Mouse (Mus musculus) embryonic facial prominence, embryonic 10.5 days (tissue): ENCODE data around the gene 1810010D01Rik. TPM values are rescaled to one million over a fixed set of nuclear protein-coding genes. Genes with fewer than 3 reads are reported as not detected.

ENCODE experiments used
- DNase-seq: peaks from one replicate; pipeline ENCODE4 v3.0.0-alpha.2; 2017; ENCODE audit warnings: low spot score
- H3K27ac ChIP-seq: fragments of 300-500 bp; sonication (generic); replicated peaks from 2 replicates; pipeline ENCODE4 v1.5.1; 2016; ENCODE audit warnings: mild to moderate bottlenecking
- H3K27me3 ChIP-seq: fragments of 300-500 bp; sonication (generic); replicated peaks from 2 replicates; pipeline ENCODE4 v1.6.1; 2016; ENCODE audit warnings: low read depth, mild to moderate bottlenecking; ENCODE audit not compliant: poor library complexity, severe bottlenecking
- H3K36me3 ChIP-seq: fragments of 300-500 bp; sonication (generic); replicated peaks from 2 replicates; pipeline ENCODE4 v1.6.1; 2016; ENCODE audit warnings: mild to moderate bottlenecking, moderate library complexity
- H3K4me1 ChIP-seq: fragments of 300-500 bp; sonication (generic); 2 replicates; pipeline ENCODE4 v1.6.1; 2016
- H3K4me3 ChIP-seq: fragments of 300-500 bp; sonication (generic); 2 replicates; pipeline ENCODE4 v1.5.1; 2016; ENCODE audit warnings: mild to moderate bottlenecking, moderate library complexity
- H3K9me3 ChIP-seq: fragments of 300-500 bp; sonication (generic); 2 replicates; pipeline ENCODE4 v1.6.1; 2016; ENCODE audit warnings: mild to moderate bottlenecking
- WGBS: fragments of 180-500 bp; shearing (Covaris S2); methylation state at CpG from one replicate; pipeline ENCODE4 v1.1.7; 2016; 5-methylcytosine and 5-hydroxymethylcytosine counted together
- polyA plus RNA-seq: library from polyadenylated mRNA; unstranded; fragments of >200 nt; fragmentation: Nextera tagmentation; extraction: Ambion mirVana; gene quantifications from 2 replicates; pipeline ENCODE4 v1.2.1, GENCODE M21; 2016

1810010D01Rik gene
- polyA plus RNA-seq, 1 experiment from 2014 or later, result not detected

- 88% methylated on average over 10 of the region's 10 CpGs for WGBS
- Histone ChIP-seq H3K4me3 (no peak overlapping the region), H3K27me3 (no peaks in the 10 kb centered on the region; the same call in 1 of the 2 replicates), H3K36me3 (no peaks in the 10 kb centered on the region), H3K9me3 (no peaks in the 10 kb centered on the region), H3K27ac (no peak overlapping the region), H3K4me1 (peaks cover 13% of the 10 kb centered on the region)
- no peak for DNase-seq
These were observed 27.2 kb upstream of the 1810010D01Rik start for GRCm38 (mm10) chr7:145234841-145235790.

DNA sequence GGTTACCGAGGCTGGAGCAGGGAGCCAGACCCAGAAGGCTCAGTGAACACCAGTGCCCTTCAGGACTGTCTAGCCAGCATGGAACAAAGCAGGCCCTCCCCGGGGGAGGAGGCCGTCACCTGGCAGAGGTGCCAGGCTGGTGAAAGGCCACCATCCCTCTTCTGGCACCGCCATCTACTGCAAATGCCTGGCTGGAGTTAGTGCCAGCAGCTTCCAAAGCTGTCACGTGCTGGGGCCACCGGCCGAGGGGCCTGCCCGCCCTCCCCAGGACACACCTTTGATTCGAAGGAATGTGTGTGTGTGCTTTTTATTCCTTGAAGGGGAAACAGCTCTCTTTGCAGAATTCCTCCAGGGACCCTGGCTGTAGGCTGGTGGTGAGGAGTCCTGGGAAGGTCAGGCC, 23.7 kb upstream of the 1810010D01Rik start:
- no peaks in the 10 kb centered on the region for H3K9me3 ChIP-seq
- H3K36me3 ChIP-seq, result no peaks in the 10 kb centered on the region
- no peak overlapping the region for H3K4me3 ChIP-seq
- H3K4me1 ChIP-seq, result peaks cover 6% of the 10 kb centered on the region
- H3K27ac ChIP-seq, result no peak overlapping the region
- no peaks in the 10 kb centered on the region; the same call in 1 of the 2 replicates for H3K27me3 ChIP-seq
- DNase-seq, result no peak
- WGBS, result 79% methylated on average over 9 of the region's 9 CpGs

DNA sequence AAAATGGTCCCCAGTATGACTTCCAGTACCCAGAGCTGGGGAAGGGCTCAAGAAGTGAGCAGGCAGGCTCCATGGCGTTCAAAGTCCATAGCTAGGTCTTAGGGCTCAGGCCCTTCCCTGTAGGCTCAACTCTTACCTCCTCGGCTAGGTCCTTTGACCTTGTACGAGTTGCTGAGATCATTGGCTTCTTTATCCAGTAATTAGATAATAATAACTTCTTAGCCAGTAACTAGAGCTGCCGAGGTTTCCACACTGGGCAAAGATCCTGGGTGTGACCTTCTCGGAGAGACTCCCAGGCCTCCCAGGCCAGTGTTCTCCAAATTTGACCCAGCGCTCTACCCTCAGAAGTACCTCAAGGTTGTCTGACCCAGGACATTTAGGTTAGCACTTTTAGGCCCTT, 18.7 kb upstream of the 1810010D01Rik start:
- no peaks in the 10 kb centered on the region; the same call in 1 of the 2 replicates for H3K27me3 ChIP-seq
- no peaks in the 10 kb centered on the region for H3K9me3 ChIP-seq
- DNase-seq, result no peak
- H3K4me3 ChIP-seq, result no peak overlapping the region
- no peaks in the 10 kb centered on the region for H3K36me3 ChIP-seq
- H3K4me1 ChIP-seq, result peaks cover 18% of the 10 kb centered on the region
- no peak overlapping the region for H3K27ac ChIP-seq
- WGBS, result 85% methylated on average over 6 of the region's 6 CpGs

GRCm38 (mm10) chr7:145225626-145226025, 17.7 kb upstream of the 1810010D01Rik start:
- DNase-seq, result no peak
- Histone ChIP-seq H3K36me3 (no peaks in the 10 kb centered on the region), H3K4me1 (peaks cover 21% of the 10 kb centered on the region), H3K9me3 (no peaks in the 10 kb centered on the region; the same call in 1 of the 2 replicates), H3K4me3 (no peak overlapping the region), H3K27me3 (no peaks in the 10 kb centered on the region; the same call in 1 of the 2 replicates), H3K27ac (no peak overlapping the region)
- 89% methylated on average over 6 of the region's 6 CpGs for WGBS

GRCm38 (mm10) chr7:145221841-145222689, 14.1 kb upstream of the 1810010D01Rik start:
- no peaks in the 10 kb centered on the region; the same call in 1 of the 2 replicates for H3K27me3 ChIP-seq
- peaks cover 21% of the 10 kb centered on the region for H3K4me1 ChIP-seq
- H3K4me3 ChIP-seq, result no peak overlapping the region
- no peaks in the 10 kb centered on the region for H3K36me3 ChIP-seq
- WGBS, result 33% methylated on average over 2 of the region's 2 CpGs
- no peaks in the 10 kb centered on the region; the same call in 1 of the 2 replicates for H3K9me3 ChIP-seq
- H3K27ac ChIP-seq, result peak overlapping the region; percentile 49
- DNase-seq, result peak; percentile 49

DNA sequence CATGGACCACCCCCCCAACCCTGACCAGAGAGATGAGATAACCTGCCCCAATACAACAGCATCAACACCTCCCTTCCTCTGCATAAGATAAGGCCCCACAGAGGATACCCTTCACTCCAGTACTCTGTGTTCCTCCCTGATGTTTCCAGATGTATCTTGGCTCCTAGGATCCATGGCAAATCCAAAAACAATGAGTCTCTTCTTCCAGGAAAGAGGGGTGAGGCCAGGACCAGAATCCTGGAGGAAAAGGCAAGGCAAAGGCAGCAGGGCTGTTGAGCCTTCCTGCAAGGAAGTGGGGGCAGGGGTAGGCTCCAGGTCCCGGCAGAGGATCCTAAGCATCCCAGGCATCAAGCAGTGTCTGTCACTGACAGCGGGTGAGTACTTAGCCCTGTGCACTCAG, 13.4 kb upstream of the 1810010D01Rik start:
- H3K4me3 ChIP-seq, result no peak overlapping the region
- no peaks in the 10 kb centered on the region for H3K36me3 ChIP-seq
- 45% methylated on average over 2 of the region's 2 CpGs for WGBS
- no peaks in the 10 kb centered on the region; the same call in 1 of the 2 replicates for H3K27me3 ChIP-seq
- peaks cover 29% of the 10 kb centered on the region for H3K4me1 ChIP-seq
- H3K9me3 ChIP-seq, result no peaks in the 10 kb centered on the region; the same call in 1 of the 2 replicates
- DNase-seq, result no peak
- peak overlapping the region; percentile 49 for H3K27ac ChIP-seq

DNA sequence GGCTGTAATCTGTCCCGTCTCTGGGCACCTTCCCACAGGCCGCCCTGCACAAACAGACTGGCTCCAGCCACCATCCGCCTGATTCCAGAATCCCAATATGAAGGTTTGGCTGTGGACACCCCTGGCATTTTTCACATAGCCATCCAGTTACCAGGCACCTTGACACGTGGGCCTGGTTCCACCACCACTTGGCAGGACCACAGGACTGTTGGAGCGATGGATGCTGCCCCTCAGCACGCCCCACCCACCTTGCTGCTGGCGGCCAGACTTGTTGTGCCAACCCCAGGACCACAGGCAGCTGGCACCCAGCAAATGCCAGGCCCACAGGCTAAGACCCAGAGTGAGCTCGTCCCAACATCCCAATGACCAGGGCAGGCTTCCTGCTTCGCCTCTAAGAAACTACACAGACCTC, 11.5 kb upstream of the 1810010D01Rik start:
- Histone ChIP-seq H3K4me3 (no peak overlapping the region), H3K9me3 (no peaks in the 10 kb centered on the region; the same call in 1 of the 2 replicates), H3K36me3 (no peaks in the 10 kb centered on the region), H3K27me3 (no peaks in the 10 kb centered on the region; the same call in 1 of the 2 replicates), H3K27ac (no peak overlapping the region), H3K4me1 (peaks cover 31% of the 10 kb centered on the region)
- DNase-seq, result no peak
- 82% methylated on average over 9 of the region's 9 CpGs for WGBS

DNA sequence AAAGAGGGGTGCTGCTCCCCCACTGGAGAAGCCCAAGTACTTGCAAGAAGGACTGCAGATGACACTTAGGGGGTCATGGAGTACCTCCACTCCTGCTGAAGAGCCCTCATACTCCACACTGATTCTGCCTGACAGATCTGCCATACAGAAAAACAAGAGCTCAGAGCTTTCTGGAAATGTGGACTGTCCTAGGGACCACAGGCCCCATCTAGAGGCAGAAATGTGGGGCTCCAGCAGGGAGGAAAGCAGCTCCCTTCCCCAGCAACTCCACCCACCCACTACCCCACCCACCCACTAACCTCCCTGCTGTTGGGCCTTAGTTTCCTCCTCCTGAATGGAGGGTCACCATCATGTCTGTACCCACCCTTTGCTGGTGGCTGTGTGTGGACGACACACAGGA, 8.7 kb upstream of the 1810010D01Rik start:
- H3K27me3 ChIP-seq, result peaks cover 4% of the 10 kb centered on the region; the same call in 1 of the 2 replicates
- H3K36me3 ChIP-seq, result no peaks in the 10 kb centered on the region
- no peak overlapping the region for H3K4me3 ChIP-seq
- peaks cover 33% of the 10 kb centered on the region for H3K4me1 ChIP-seq
- WGBS, result 59% methylated on average over 1 of the region's 1 CpGs
- DNase-seq, result peak; percentile 38
- no peaks in the 10 kb centered on the region; the same call in 1 of the 2 replicates for H3K9me3 ChIP-seq
- peak overlapping the region; percentile 69 for H3K27ac ChIP-seq

DNA sequence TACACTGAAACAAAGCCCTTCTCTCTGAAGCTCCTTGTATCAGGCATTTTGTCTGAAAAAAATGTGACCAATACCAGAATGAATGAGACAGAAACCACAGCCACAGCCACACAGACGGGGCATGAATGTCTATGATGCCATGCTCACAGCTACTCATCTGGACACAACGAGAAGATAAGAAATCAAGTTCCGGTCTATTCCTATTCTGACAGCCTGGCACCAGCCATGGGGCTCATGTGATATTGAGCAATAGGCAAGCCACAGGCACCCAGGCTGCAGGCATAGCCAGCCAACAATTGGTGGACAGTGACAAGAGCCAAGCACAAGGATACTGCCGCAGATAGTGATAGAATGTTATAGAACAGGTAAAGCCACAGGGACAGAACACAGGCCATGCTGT, 7.6 kb upstream of the 1810010D01Rik start:
- no peak for DNase-seq
- WGBS, result 87% methylated on average over 4 of the region's 4 CpGs
- H3K27ac ChIP-seq, result no peak overlapping the region
- H3K9me3 ChIP-seq, result no peaks in the 10 kb centered on the region
- H3K27me3 ChIP-seq, result peaks cover 4% of the 10 kb centered on the region; the same call in 1 of the 2 replicates
- no peaks in the 10 kb centered on the region for H3K36me3 ChIP-seq
- H3K4me1 ChIP-seq, result peaks cover 38% of the 10 kb centered on the region
- no peak overlapping the region for H3K4me3 ChIP-seq

DNA sequence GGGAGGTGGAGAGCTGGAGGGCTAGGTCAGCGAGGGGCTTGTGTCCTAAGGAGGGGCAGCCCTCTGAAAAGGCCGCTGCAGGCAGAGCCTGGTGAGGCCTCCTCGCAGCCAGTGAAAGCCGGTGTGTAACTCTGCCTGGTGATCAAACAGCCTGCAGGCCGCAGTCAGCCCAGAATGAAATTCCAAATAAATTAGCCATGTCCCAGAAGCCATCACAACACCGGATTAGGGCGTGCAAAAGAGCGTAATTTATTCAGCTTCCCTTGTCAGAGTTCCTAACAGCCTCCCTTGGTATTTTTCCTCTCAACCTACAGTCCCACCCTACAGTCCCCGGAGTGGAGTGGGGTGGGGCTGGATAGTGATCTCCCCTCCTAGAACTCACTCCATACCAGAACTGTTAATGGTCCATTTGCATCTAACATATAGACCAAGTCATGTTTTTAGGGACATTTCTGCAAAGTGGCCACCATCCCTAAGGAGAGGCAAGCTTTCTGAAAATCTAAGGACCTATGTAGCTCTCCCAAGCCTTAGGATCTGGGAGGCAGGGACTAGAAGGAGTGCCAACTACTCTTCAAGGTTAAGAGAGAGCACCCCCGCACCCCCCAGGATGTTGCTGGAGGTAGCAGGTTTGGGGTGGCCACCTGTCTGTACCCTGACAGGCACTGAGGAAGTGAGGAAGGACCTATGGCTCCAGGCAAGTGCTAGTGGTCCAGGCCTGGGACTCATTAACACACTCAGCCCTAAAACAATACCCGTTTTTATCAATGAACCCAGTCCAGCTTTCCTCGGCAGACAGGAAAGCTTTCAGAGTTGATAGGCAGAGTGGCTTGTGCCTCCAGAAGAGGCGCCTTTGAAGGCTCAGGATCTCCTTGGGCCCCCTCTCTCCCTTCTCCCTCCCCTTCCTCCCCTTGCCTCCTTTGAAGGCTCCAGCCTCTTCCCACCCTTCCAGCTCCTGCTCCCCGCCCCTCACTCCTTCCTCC, 4.1 kb upstream of the 1810010D01Rik start:
- Histone ChIP-seq H3K4me3 (no peak overlapping the region), H3K36me3 (no peaks in the 10 kb centered on the region), H3K27me3 (peaks cover 4% of the 10 kb centered on the region; the same call in 1 of the 2 replicates), H3K27ac (peak overlapping the region; percentile 84), H3K9me3 (no peaks in the 10 kb centered on the region), H3K4me1 (peaks cover 51% of the 10 kb centered on the region)
- WGBS, result 10% methylated on average over 14 of the region's 14 CpGs
- DNase-seq, result peak; percentile 72

DNA sequence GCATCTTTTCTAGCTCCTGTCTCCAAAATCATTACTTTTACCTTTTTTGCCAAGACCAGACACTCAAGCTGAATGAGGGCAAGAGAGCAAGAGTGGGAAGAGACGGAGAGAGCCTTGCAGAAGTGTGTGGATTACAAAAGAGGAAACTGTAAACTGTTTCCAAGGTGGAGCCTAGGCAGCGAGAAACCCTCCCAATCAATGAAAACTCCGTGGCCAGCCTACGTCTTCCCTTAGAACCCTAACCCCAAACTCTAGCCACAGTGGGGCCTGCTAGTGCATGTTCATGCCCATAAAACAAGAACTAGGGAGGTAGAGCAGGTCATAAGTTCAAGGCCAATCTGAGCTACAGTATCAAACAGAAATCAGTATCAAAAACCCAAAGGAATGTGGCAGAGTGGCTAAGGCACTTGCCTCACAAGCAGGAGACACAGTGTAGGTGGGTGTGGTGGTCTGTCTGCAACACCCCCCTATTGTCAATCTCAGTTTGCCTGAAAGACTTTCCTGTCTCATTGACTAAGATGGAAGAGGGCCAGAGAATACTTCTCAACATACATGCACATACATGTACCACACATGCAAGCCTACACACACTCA, 2.7 kb upstream of the 1810010D01Rik start:
- H3K4me3 ChIP-seq, result no peak overlapping the region
- peak overlapping the region; percentile 72 for H3K27ac ChIP-seq
- DNase-seq, result no peak
- no peaks in the 10 kb centered on the region for H3K36me3 ChIP-seq
- no peaks in the 10 kb centered on the region for H3K9me3 ChIP-seq
- WGBS, result 76% methylated on average over 4 of the region's 4 CpGs
- H3K4me1 ChIP-seq, result peaks cover 56% of the 10 kb centered on the region
- peaks cover 4% of the 10 kb centered on the region; the same call in 1 of the 2 replicates for H3K27me3 ChIP-seq
